Mouse (Mus musculus): ENCODE measurements around the gene C2cd2. TPM values are rescaled to one million over a fixed set of nuclear protein-coding genes. Genes with fewer than 3 reads are reported as not detected.
A peak's percentile ranks its signal among the peaks of the same experiment; 100 is the strongest.

The C2cd2 gene
- polyA plus RNA-seq, 1 experiment = 26.0 TPM

DNA sequence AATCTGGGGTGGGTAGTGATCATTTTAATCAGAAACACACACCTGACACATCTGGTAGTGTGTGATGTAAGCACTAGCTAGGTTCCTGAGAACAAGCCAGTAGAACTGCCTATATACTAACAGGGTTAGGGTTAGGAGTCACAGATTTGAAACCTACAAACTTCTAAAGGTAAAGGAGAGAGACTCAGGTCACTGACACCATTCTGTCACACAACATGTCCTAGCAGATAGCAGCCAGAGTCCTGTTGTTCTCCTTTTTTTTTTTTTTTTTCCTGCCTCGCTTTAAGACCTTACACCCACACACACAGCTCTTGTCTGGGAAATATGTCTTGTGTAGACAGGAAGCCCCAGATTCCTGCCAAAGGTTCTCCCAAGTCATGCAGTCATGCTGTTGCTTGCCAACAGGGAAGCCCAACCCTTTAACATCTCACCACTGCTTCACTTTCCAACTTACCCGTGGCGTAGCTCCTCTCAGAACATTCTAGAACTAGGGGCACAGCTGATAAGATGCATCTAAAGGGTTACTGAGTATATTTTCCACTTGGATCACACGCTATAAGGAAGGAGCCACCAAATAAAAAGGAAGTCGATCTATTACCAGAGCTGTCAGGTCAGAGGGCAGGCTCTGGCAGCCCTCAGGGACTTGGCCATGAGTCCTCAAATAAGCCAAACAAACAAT is 64.9 kb downstream of the C2cd2 start:
- 42% methylated on average over 5 of the region's 5 CpGs for WGBS
- no peak for TF ChIP-seq CTCF (conservative IDR thresholded peaks at IDR 0.05; ENCODE audit: insufficient read depth, insufficient read length, low read depth, low read length)
- H3K27ac ChIP-seq (ENCODE audit: insufficient read depth, low read depth, low read length) = peak overlapping the region; percentile 23; the same call in 1 of the 2 replicates

DNA sequence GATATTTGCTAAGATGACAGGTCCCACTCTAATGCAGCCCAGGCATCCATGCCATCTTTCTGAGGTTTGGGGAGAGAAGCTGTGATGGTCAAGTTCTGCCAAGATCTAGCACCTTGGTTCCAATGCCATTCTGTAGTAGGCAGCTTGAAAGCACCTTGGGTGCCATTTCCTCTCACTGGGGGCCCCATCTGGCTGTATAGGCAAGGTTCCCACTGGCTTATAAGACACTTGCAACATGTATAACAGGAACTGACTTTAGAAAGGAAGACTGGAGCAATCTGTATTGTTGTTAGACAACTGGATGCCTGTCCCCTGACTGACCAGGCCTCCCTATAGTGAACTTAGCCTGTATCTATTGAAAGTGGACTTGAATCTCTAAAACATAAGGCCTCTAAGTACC is 74.6 kb downstream of the C2cd2 start:
- DNase-seq = no peak
- TF ChIP-seq POLR2A (IDR thresholded peaks at IDR 0.05; ENCODE audit: low read depth, low read length) (no peak), CTCF (conservative IDR thresholded peaks at IDR 0.05; ENCODE audit: insufficient read depth, insufficient read length, low read depth, low read length) (no peak)
- no peaks in the 10 kb centered on the region for H3K27me3 ChIP-seq (replicated peaks; ENCODE audit: control insufficient read depth, insufficient read depth, low read length)
- H3K4me1 ChIP-seq (ENCODE audit: control insufficient read depth, insufficient read depth, low read length) = no peaks in the 10 kb centered on the region
- H3K27ac ChIP-seq (ENCODE audit: insufficient read depth, low read depth, low read length) = no peak overlapping the region
- no peak overlapping the region for H3K4me3 ChIP-seq (ENCODE audit: insufficient read depth, low read depth, low read length)
- peaks cover 2% of the 10 kb centered on the region; the same call in 1 of the 2 replicates for H3K36me3 ChIP-seq (ENCODE audit: control insufficient read depth, insufficient read depth, low read length)

More for the DNA sequence above, 64.9 kb downstream of the C2cd2 start:
- Histone ChIP-seq H3K4me1 (ENCODE audit: control insufficient read depth, insufficient read depth, low read length) (peaks cover 8% of the 10 kb centered on the region; the same call in 1 of the 2 replicates), H3K27me3 (replicated peaks; ENCODE audit: control insufficient read depth, insufficient read depth, low read length) (no peaks in the 10 kb centered on the region), H3K4me3 (ENCODE audit: insufficient read depth, low read depth, low read length) (no peak overlapping the region), H3K36me3 (ENCODE audit: control insufficient read depth, insufficient read depth, low read length) (0 out of 2 replicates have a peak, but pooled peaks cover 1% of the 10 kb centered on the region)
- DNase-seq = peak; percentile 88

DNA sequence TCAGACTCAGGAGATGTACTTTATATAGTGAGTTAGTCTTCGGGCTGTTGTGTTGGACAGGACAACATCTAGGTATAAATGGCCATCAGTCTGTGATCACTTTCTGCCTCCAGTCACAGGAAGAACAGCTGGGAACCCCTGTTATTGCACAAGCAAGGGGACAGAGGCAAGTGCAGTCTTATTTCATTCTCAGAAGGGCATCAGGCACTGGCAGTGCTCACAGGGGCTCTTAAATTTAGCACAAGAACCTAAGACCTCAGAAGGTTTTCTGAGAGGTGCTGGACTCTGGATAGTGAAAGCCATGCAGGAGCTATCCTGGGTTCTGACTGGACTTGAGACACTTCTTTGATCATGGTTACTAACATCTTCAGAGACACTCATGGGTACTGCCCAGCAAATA is 78.7 kb downstream of the C2cd2 start:
- WGBS = 100% methylated on average over 1 of the region's 1 CpGs
- Histone ChIP-seq H3K4me3 (ENCODE audit: insufficient read depth, low read depth, low read length) (no peak overlapping the region), H3K27me3 (replicated peaks; ENCODE audit: control insufficient read depth, insufficient read depth, low read length) (no peaks in the 10 kb centered on the region), H3K36me3 (ENCODE audit: control insufficient read depth, insufficient read depth, low read length) (peaks cover 2% of the 10 kb centered on the region; the same call in 1 of the 2 replicates), H3K4me1 (ENCODE audit: control insufficient read depth, insufficient read depth, low read length) (no peaks in the 10 kb centered on the region; the same call in 1 of the 2 replicates), H3K27ac (ENCODE audit: insufficient read depth, low read depth, low read length) (no peak overlapping the region)
- DNase-seq = no peak
- TF ChIP-seq POLR2A (IDR thresholded peaks at IDR 0.05; ENCODE audit: low read depth, low read length) = no peak
- no peak for TF ChIP-seq CTCF (conservative IDR thresholded peaks at IDR 0.05; ENCODE audit: insufficient read depth, insufficient read length, low read depth, low read length)

DNA sequence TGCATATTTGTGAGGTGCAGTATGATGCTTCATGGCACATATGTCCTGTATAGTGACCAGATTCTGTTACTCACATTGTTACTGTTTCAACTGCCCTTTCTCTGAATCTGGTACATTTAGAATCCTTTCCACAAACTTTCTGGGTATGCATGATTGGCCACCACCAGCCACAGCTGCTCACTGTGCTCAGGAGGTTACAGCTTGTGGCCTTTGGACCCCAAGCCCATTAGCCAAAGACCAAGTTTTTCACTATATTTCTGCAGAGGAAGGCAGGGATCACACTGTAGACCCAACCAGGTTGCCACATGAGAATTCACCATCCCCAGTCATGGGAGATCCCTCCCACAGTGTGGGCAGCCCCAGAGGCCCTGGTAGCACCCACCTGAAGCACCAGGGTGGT is 79.5 kb downstream of the C2cd2 start:
- H3K27me3 ChIP-seq (replicated peaks; ENCODE audit: control insufficient read depth, insufficient read depth, low read length) = no peaks in the 10 kb centered on the region
- TF ChIP-seq CTCF (conservative IDR thresholded peaks at IDR 0.05; ENCODE audit: insufficient read depth, insufficient read length, low read depth, low read length) = no peak
- no peak for TF ChIP-seq POLR2A (IDR thresholded peaks at IDR 0.05; ENCODE audit: low read depth, low read length)
- peak; percentile 74 for DNase-seq
- peaks cover 2% of the 10 kb centered on the region; the same call in 1 of the 2 replicates for H3K36me3 ChIP-seq (ENCODE audit: control insufficient read depth, insufficient read depth, low read length)
- no peak overlapping the region for H3K27ac ChIP-seq (ENCODE audit: insufficient read depth, low read depth, low read length)
- no peaks in the 10 kb centered on the region; the same call in 1 of the 2 replicates for H3K4me1 ChIP-seq (ENCODE audit: control insufficient read depth, insufficient read depth, low read length)
- no peak overlapping the region for H3K4me3 ChIP-seq (ENCODE audit: insufficient read depth, low read depth, low read length)

DNA sequence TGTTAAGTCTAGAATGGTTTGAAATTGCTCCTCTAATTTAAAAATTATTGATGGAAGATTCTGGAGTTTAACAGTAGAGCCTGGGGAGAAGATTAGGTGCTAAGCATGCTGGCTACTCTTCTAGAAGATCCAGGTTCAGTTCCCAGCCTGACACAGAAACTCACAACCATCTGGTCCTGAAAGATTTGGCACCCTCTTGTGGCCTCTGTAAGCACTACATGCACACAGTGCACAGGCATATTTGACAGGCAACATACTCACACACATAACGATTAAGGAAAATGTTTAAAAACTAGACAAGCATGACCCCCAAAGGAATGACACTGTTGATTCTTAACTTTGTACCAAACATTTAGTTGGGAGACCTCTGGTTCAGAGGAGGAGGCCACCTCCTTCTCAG is 83.3 kb downstream of the C2cd2 start:
- no peak overlapping the region for H3K27ac ChIP-seq (ENCODE audit: insufficient read depth, low read depth, low read length)
- no peak overlapping the region for H3K4me3 ChIP-seq (ENCODE audit: insufficient read depth, low read depth, low read length)
- DNase-seq = peak; percentile 71
- TF ChIP-seq POLR2A (IDR thresholded peaks at IDR 0.05; ENCODE audit: low read depth, low read length) (no peak), CTCF (conservative IDR thresholded peaks at IDR 0.05; ENCODE audit: insufficient read depth, insufficient read length, low read depth, low read length) (peak; percentile 67)
- H3K27me3 ChIP-seq (replicated peaks; ENCODE audit: control insufficient read depth, insufficient read depth, low read length) = no peaks in the 10 kb centered on the region
- WGBS = 77% methylated on average over 1 of the region's 1 CpGs
- H3K4me1 ChIP-seq (ENCODE audit: control insufficient read depth, insufficient read depth, low read length) = no peaks in the 10 kb centered on the region; the same call in 1 of the 2 replicates
- peaks cover 2% of the 10 kb centered on the region; the same call in 1 of the 2 replicates for H3K36me3 ChIP-seq (ENCODE audit: control insufficient read depth, insufficient read depth, low read length)

DNA sequence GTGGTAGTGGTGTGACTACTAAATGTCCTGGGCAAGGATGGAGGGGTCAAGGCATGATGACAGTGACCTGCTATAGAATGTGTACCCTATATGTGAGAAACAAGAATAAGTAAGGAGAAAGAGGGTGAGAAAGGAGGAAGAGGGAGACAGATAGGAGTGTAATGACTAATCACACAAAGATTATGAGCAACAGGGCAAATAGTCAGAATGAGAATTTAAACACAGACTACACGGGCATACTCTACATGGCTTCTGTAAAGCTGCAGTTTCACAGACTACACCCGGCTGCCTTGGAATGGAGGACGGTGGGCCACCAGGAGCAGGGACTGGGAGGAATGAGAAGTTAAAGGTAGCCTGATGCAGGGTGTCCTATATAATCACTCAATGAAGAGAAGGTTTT is 84.9 kb downstream of the C2cd2 start:
- Histone ChIP-seq H3K4me3 (ENCODE audit: insufficient read depth, low read depth, low read length) (no peak overlapping the region), H3K36me3 (ENCODE audit: control insufficient read depth, insufficient read depth, low read length) (peaks cover 2% of the 10 kb centered on the region; the same call in 1 of the 2 replicates), H3K4me1 (ENCODE audit: control insufficient read depth, insufficient read depth, low read length) (no peaks in the 10 kb centered on the region), H3K27ac (ENCODE audit: insufficient read depth, low read depth, low read length) (no peak overlapping the region), H3K27me3 (replicated peaks; ENCODE audit: control insufficient read depth, insufficient read depth, low read length) (no peaks in the 10 kb centered on the region)
- no peak for DNase-seq
- 96% methylated on average over 3 of the region's 3 CpGs for WGBS
- TF ChIP-seq CTCF (conservative IDR thresholded peaks at IDR 0.05; ENCODE audit: insufficient read depth, insufficient read length, low read depth, low read length) (no peak), POLR2A (IDR thresholded peaks at IDR 0.05; ENCODE audit: low read depth, low read length) (no peak)

DNA sequence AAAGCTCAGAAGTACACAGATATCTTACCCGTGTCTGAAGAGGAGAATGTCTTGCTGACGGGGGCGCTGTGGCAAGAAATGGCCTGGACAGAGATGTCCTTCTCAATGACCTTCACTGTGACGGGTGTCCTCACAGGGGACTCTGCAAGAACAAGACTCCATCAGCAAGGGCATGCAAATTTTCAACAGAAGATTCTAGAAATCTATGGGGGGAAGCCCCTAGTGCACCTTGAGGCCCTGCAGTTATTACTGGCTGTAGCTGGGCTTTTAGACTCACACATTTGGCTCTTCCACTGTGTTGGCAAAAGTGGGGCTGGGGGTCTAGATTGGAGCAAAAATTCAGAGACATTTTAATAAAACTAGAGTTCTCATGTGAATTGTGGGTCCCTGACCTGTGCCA is 87.3 kb downstream of the C2cd2 start:
- 92% methylated on average over 4 of the region's 4 CpGs for WGBS
- no peak overlapping the region for H3K27ac ChIP-seq (ENCODE audit: insufficient read depth, low read depth, low read length)
- TF ChIP-seq CTCF (conservative IDR thresholded peaks at IDR 0.05; ENCODE audit: insufficient read depth, insufficient read length, low read depth, low read length) (no peak), POLR2A (IDR thresholded peaks at IDR 0.05; ENCODE audit: low read depth, low read length) (no peak)
- DNase-seq = no peak
- H3K27me3 ChIP-seq (replicated peaks; ENCODE audit: control insufficient read depth, insufficient read depth, low read length) = no peaks in the 10 kb centered on the region
- no peak overlapping the region for H3K4me3 ChIP-seq (ENCODE audit: insufficient read depth, low read depth, low read length)
- no peaks in the 10 kb centered on the region for H3K4me1 ChIP-seq (ENCODE audit: control insufficient read depth, insufficient read depth, low read length)
- H3K36me3 ChIP-seq (ENCODE audit: control insufficient read depth, insufficient read depth, low read length) = peaks cover 2% of the 10 kb centered on the region; the same call in 1 of the 2 replicates
